Mouse (Mus musculus): ENCODE measurements around the gene Fam160b1.

DNA sequence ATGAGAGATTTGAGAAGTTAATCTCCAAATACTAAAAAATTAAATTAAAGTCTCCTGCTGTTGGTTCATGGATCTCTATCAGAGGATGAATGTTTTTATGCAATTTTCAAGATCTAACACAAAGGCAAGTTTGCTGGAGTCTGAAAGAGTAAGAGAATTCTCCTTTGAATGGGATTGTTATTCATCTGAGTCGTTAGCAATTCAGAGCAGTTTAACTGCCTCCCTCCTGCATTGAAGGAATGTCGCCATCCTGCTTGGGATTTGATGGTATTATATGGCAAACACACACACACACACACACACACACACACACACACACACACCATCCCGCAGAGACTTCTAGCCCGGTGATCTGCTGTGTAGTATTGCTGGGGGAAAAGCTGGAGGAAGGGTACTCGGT, 6.1 kb downstream of the Fam160b1 start:
- no peak for TF ChIP-seq POLR2A (IDR thresholded peaks at IDR 0.05; ENCODE audit: control insufficient read depth, low read depth, low read length)
- TF ChIP-seq CTCF (IDR thresholded peaks at IDR 0.05; ENCODE audit: control insufficient read depth, insufficient read depth, insufficient replicate concordance, low read depth, low read length): no peak

All from testis, adult 2 months (tissue).